Mouse (Mus musculus) MEL (cell line): Measurements from ENCODE around the gene Ap3b1.

Experiments used
- CHD2 ChIP-seq: IDR thresholded peaks from 2 replicates; pipeline ENCODE4 v1.6.1; 2011; ENCODE audit warnings: low read length, improper control_type of control experiment
- CTCF ChIP-seq, 3 experiments: IDR thresholded peaks in 2 of 3; conservative IDR thresholded peaks in 1 of 3; 2 replicates each; pipeline ENCODE4 v1.5.1; 2011 to 2012; ENCODE audit warnings: low read length in 3 of 3, low read depth in 2 of 3, mild to moderate bottlenecking in 2 of 3, improper control_type of control experiment in 1 of 3, inconsistent platforms in 1 of 3, mixed read lengths in 1 of 3, moderate library complexity in 1 of 3; ENCODE audit not compliant: control insufficient read depth in 1 of 3, insufficient read depth in 1 of 3, poor library complexity in 1 of 3, severe bottlenecking in 1 of 3
- EP300 ChIP-seq, 2 experiments: IDR thresholded peaks; 2 replicates each; pipeline ENCODE4 v1.6.1; 2011; ENCODE audit warnings: improper control_type of control experiment in 2 of 2, low read length in 2 of 2, low read depth in 1 of 2, mild to moderate bottlenecking in 1 of 2
- ETS1 ChIP-seq: IDR thresholded peaks from 2 replicates; pipeline ENCODE4 v1.6.1; 2012; ENCODE audit warnings: low read depth, mild to moderate bottlenecking, inconsistent platforms, low read length, improper control_type of control experiment, moderate library complexity
- GABPA ChIP-seq: IDR thresholded peaks from 2 replicates; pipeline ENCODE4 v1.6.1; 2012; ENCODE audit warnings: low read depth, mild to moderate bottlenecking, inconsistent platforms, low read length, improper control_type of control experiment, moderate library complexity
- JUND ChIP-seq: IDR thresholded peaks from 2 replicates; pipeline ENCODE4 v1.6.1; 2011; ENCODE audit warnings: low read depth, mild to moderate bottlenecking, improper control_type of control experiment, low read length
- MEF2A ChIP-seq: IDR thresholded peaks from 2 replicates; pipeline ENCODE4 v1.6.1; 2014; ENCODE audit warnings: low read depth, mild to moderate bottlenecking, inconsistent platforms, low read length, improper control_type of control experiment; ENCODE audit not compliant: poor library complexity, insufficient replicate concordance, severe bottlenecking; ENCODE audit errors: extremely low read depth
- NELFE ChIP-seq: IDR thresholded peaks from 2 replicates; pipeline ENCODE4 v1.6.1; 2011; ENCODE audit warnings: low read depth, low read length, improper control_type of control experiment
- POLR2A ChIP-seq, 2 experiments: IDR thresholded peaks; 2 replicates each; pipeline ENCODE4 v1.6.1; 2011 to 2012; ENCODE audit warnings: low read length in 2 of 2, mild to moderate bottlenecking in 2 of 2, control low read depth in 1 of 2, improper control_type of control experiment in 1 of 2, low read depth in 1 of 2, moderate library complexity in 1 of 2; ENCODE audit not compliant: control insufficient read depth in 1 of 2, insufficient read depth in 1 of 2, poor library complexity in 1 of 2
- POLR2AphosphoS5 ChIP-seq: IDR thresholded peaks from 2 replicates; pipeline ENCODE4 v1.6.1; 2012; ENCODE audit warnings: low read depth, borderline replicate concordance, mild to moderate bottlenecking, inconsistent platforms, low read length, moderate library complexity, mixed read lengths
- SIN3A ChIP-seq: IDR thresholded peaks from 2 replicates; pipeline ENCODE4 v1.6.1; 2012; ENCODE audit warnings: low read length, improper control_type of control experiment, inconsistent platforms
- TBP ChIP-seq: IDR thresholded peaks from 2 replicates; pipeline ENCODE4 v1.8.0; 2011; ENCODE audit warnings: low read depth, low read length, improper control_type of control experiment
- USF2 ChIP-seq, 2 experiments: IDR thresholded peaks; 2 replicates each; pipeline ENCODE4 v1.6.1; 2011 to 2012; ENCODE audit warnings: improper control_type of control experiment in 2 of 2, low read length in 2 of 2, borderline replicate concordance in 1 of 2, inconsistent platforms in 1 of 2, low read depth in 1 of 2, mild to moderate bottlenecking in 1 of 2; ENCODE audit not compliant: insufficient read depth in 1 of 2
- ZMIZ1 ChIP-seq: IDR thresholded peaks from 2 replicates; pipeline ENCODE4 v1.6.1; 2012; ENCODE audit warnings: low read depth, mild to moderate bottlenecking, inconsistent platforms, low read length, improper control_type of control experiment, moderate library complexity

DNA sequence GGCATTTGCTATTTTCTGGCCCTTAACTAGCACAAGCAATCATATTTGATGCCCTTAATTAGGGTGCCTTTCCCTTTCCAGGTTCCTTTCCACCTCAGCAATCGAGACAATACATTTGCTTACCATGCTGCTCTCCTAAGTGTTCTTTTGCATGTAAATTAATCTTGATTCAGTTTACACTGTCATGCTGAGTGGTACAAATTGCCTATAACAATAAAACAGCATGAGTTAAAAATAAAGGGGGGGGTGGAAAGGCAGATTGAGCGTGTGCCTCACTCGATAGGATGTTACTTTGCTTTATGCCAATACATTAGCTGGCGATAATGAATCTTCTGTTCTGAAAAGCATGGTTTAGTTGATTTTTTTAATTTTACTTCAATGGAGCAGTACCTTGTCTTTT lies 187.0 kb downstream of the Ap3b1 start:
- TF ChIP-seq POLR2A (IDR thresholded peaks at IDR 0.05; ENCODE audit: control insufficient read depth in 1 of 2, insufficient read depth in 1 of 2, low read depth in 1 of 2, low read length in 2 of 2, poor library complexity in 1 of 2) = no peak
- no peak for TF ChIP-seq POLR2AphosphoS5
- TF ChIP-seq CTCF (IDR thresholded peaks at IDR 0.05 in 2 of 3, conservative IDR thresholded peaks at IDR 0.05 in 1 of 3; ENCODE audit: control insufficient read depth in 1 of 3, insufficient read depth in 1 of 3, low read depth in 2 of 3, low read length in 3 of 3, poor library complexity in 1 of 3, severe bottlenecking in 1 of 3) = no peak
- no peak for TF ChIP-seq GABPA
- no peak for TF ChIP-seq TBP
- no peak for TF ChIP-seq MEF2A
- TF ChIP-seq NELFE = no peak
- no peak for TF ChIP-seq SIN3A
- no peak for TF ChIP-seq ETS1
- no peak for TF ChIP-seq JUND
- no peak for TF ChIP-seq EP300 (IDR thresholded peaks at IDR 0.05; ENCODE audit: low read depth in 1 of 2, low read length in 2 of 2)
- no peak for TF ChIP-seq ZMIZ1
- no peak for TF ChIP-seq CHD2
- no peak for TF ChIP-seq USF2 (IDR thresholded peaks at IDR 0.05; ENCODE audit: borderline replicate concordance in 1 of 2, insufficient read depth in 1 of 2, low read depth in 1 of 2, low read length in 2 of 2)
